Mouse (Mus musculus): Measurements from ENCODE around the gene Dnm3. TPM values are rescaled to one million over a fixed set of nuclear protein-coding genes. Genes with fewer than 3 reads are reported as not detected.
A peak's percentile ranks its signal among the peaks of the same experiment; 100 is the strongest.

Dnm3 gene
- polyA plus RNA-seq, 1 experiment from 2014 or later: 47.8 TPM

DNA sequence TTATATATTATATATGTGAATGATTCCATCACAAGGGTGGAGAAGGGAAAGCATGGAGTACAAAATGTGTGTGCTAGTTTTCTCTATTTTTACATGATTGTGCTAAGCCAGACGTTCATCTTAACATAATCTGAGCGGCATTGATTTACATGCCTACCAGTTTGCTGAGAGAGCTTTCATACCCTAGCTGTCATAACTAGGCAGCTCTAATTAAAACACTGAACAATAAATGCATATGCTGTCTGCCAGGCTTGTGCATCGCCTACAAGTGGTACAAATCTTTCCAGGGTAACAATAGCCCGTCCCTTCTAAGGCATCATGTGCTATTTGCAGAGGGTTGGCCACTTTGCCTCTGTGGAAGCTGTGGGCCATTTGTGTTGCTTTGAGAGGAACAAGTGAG is 124.0 kb downstream of the Dnm3 start:
- 84% methylated on average over 4 of the region's 4 CpGs for WGBS
- H3K4me2 ChIP-seq: no peak overlapping the region
- ATAC-seq (ENCODE audit: low FRiP score): no peak
- no peak overlapping the region for H3K4me3 ChIP-seq
- H3K4me1 ChIP-seq (replicated peaks): 0 out of 2 replicates have a peak, but pooled peaks cover 5% of the 10 kb centered on the region
- 0 out of 2 replicates have a peak, but pooled peaks cover 3% of the 10 kb centered on the region for H3K36me3 ChIP-seq
- no peak overlapping the region for H3K9ac ChIP-seq
- no peak overlapping the region for H3K27ac ChIP-seq
- H3K9me3 ChIP-seq: no peaks in the 10 kb centered on the region
- H3K27me3 ChIP-seq: no peaks in the 10 kb centered on the region

DNA sequence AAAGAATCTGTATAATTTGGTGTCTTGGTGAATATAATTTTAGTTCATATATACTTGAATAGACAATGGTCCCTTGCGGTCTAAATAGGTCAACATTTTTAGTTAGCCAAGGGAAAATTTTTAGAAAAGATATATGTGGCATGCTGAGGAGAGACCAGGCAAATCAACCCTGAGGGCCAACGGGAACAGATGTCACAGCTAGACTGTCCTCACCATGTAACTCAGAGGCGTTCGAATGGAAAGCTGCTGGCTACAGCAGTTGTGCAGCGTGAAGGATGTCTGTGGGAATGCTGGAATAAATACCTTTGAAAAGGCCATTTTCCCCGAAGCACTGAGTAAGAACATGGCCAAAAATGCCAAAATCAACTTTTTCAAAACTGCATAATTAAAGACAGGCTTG is 128.5 kb downstream of the Dnm3 start:
- H3K4me1 ChIP-seq (replicated peaks): no peaks in the 10 kb centered on the region
- H3K9ac ChIP-seq: no peak overlapping the region
- no peaks in the 10 kb centered on the region for H3K9me3 ChIP-seq
- ATAC-seq (ENCODE audit: low FRiP score): no peak
- H3K27ac ChIP-seq: no peak overlapping the region
- H3K4me2 ChIP-seq: no peak overlapping the region
- no peaks in the 10 kb centered on the region for H3K27me3 ChIP-seq
- no peak overlapping the region for H3K4me3 ChIP-seq
- 70% methylated on average over 6 of the region's 6 CpGs for WGBS
- 0 out of 2 replicates have a peak, but pooled peaks cover 3% of the 10 kb centered on the region for H3K36me3 ChIP-seq

GRCm38 (mm10) chr1:162346456-162347011 is 131.3 kb downstream of the Dnm3 start:
- Histone ChIP-seq H3K9me3 (no peaks in the 10 kb centered on the region), H3K27me3 (no peaks in the 10 kb centered on the region), H3K36me3 (no peaks in the 10 kb centered on the region), H3K27ac (no peak overlapping the region), H3K9ac (no peak overlapping the region), H3K4me1 (replicated peaks) (no peaks in the 10 kb centered on the region), H3K4me3 (no peak overlapping the region), H3K4me2 (no peak overlapping the region)
- WGBS: 82% methylated on average over 4 of the region's 4 CpGs
- no peak for ATAC-seq (ENCODE audit: low FRiP score)

DNA sequence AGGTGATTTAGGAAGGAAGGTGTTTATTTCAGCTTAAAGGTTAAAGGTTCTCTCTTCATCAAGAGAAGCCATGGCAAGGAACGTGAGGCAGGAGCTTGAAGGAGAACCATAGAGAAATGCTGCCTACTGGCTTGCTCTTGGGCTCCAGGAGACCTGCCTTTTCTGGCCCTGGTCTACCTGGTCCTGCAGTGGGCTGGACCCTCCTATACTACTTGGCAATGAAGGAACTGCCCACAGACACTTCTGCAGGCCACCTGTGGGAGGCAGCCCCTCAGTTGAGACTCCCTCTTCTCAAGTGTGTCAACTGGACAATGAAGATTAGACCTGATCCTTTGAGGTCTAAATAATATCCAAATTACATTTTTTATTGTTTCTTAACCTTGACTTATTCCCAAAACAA is 140.7 kb downstream of the Dnm3 start:
- no peaks in the 10 kb centered on the region for H3K4me1 ChIP-seq (replicated peaks)
- no peak overlapping the region for H3K4me3 ChIP-seq
- no peak overlapping the region for H3K9ac ChIP-seq
- no peak for ATAC-seq (ENCODE audit: low FRiP score)
- WGBS: 93% methylated on average over 1 of the region's 1 CpGs
- H3K4me2 ChIP-seq: no peak overlapping the region
- H3K27ac ChIP-seq: no peak overlapping the region
- no peaks in the 10 kb centered on the region for H3K36me3 ChIP-seq
- no peaks in the 10 kb centered on the region for H3K9me3 ChIP-seq
- no peaks in the 10 kb centered on the region for H3K27me3 ChIP-seq

GRCm38 (mm10) chr1:162336640-162337039 is 141.2 kb downstream of the Dnm3 start:
- no peak overlapping the region for H3K4me3 ChIP-seq
- no peaks in the 10 kb centered on the region for H3K27me3 ChIP-seq
- H3K4me2 ChIP-seq: no peak overlapping the region
- no peak overlapping the region for H3K27ac ChIP-seq
- peak; percentile 63; the same call in 1 of the 2 replicates for ATAC-seq (ENCODE audit: low FRiP score)
- H3K4me1 ChIP-seq (replicated peaks): no peaks in the 10 kb centered on the region
- no peaks in the 10 kb centered on the region for H3K36me3 ChIP-seq
- no peaks in the 10 kb centered on the region for H3K9me3 ChIP-seq
- WGBS: 37% methylated on average over 1 of the region's 1 CpGs
- no peak overlapping the region for H3K9ac ChIP-seq

DNA sequence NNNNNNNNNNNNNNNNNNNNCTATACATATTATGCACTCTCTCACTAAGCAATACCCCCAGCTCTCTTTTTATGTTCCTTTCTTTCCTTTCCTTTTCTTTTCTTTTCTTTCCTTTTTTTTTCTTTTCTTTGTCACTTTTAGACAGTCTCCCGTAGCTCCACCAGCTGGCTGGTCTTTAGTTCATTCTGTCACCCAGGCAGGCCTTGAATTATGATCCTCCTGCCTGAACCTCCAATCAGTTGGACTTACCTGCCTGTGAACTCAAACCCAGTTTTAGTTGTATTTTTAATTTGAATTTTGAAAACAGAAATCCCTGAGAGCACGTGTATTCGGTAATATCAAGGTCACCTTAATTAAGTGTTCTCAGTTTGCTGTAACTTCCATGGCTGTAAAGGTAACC is 141.6 kb downstream of the Dnm3 start:
- 59% methylated on average over 3 of the region's 3 CpGs for WGBS
- Histone ChIP-seq H3K4me1 (replicated peaks) (no peaks in the 10 kb centered on the region), H3K4me3 (no peak overlapping the region), H3K27ac (no peak overlapping the region), H3K9ac (no peak overlapping the region), H3K4me2 (no peak overlapping the region), H3K9me3 (no peaks in the 10 kb centered on the region), H3K36me3 (no peaks in the 10 kb centered on the region), H3K27me3 (no peaks in the 10 kb centered on the region)
- ATAC-seq (ENCODE audit: low FRiP score): no peak

GRCm38 (mm10) chr1:162328673-162329072 is 149.2 kb downstream of the Dnm3 start:
- no peak; the same call in none of the 2 replicates for ATAC-seq (ENCODE audit: low FRiP score)
- H3K36me3 ChIP-seq: no peaks in the 10 kb centered on the region

DNA sequence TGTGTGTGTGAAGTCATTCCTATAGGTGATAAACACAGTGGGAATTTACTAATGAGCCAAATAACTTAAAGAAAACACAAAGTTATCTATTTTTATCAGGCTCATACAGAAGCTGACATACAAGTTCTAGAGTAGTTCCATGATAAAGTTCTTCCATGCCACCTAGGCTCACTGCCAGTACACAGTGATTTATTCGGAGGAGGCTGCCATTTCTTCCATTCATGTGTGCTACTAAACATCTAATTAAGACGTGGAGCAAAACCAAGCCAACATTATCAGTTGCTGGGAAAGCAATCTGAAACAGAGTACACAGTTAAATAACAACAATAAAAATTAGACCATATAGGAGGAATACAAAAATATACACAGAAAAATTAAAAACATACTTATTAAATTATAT is 150.2 kb downstream of the Dnm3 start:
- Histone ChIP-seq H3K4me1 (replicated peaks) (peaks cover 11% of the 10 kb centered on the region; the same call in 1 of the 2 replicates), H3K36me3 (no peaks in the 10 kb centered on the region), H3K9ac (no peak overlapping the region), H3K27ac (no peak overlapping the region), H3K4me3 (no peak overlapping the region), H3K27me3 (no peaks in the 10 kb centered on the region), H3K9me3 (no peaks in the 10 kb centered on the region), H3K4me2 (no peak overlapping the region)
- no peak for ATAC-seq (ENCODE audit: low FRiP score)
- WGBS: 69% methylated on average over 2 of the region's 2 CpGs

More at GRCm38 (mm10) chr1:162328673-162329072, 149.2 kb downstream of the Dnm3 start:
- H3K4me1 ChIP-seq (replicated peaks): peaks cover 11% of the 10 kb centered on the region; the same call in 1 of the 2 replicates
- no peak overlapping the region for H3K9ac ChIP-seq
- no peak overlapping the region for H3K4me2 ChIP-seq
- WGBS: 74% methylated on average over 4 of the region's 4 CpGs
- H3K4me3 ChIP-seq: no peak overlapping the region
- H3K27me3 ChIP-seq: no peaks in the 10 kb centered on the region
- H3K9me3 ChIP-seq: no peaks in the 10 kb centered on the region
- H3K27ac ChIP-seq: no peak overlapping the region

- Histone ChIP-seq H3K4me3 (no peak overlapping the region), H3K27me3 (no peaks in the 10 kb centered on the region), H3K4me1 (replicated peaks) (peaks cover 11% of the 10 kb centered on the region; the same call in 1 of the 2 replicates), H3K9ac (no peak overlapping the region), H3K36me3 (no peaks in the 10 kb centered on the region), H3K27ac (no peak overlapping the region), H3K9me3 (no peaks in the 10 kb centered on the region), H3K4me2 (no peak overlapping the region)
- 12% methylated on average over 4 of the region's 4 CpGs for WGBS
- no peak for ATAC-seq (ENCODE audit: low FRiP score)
These were observed 153.4 kb downstream of the Dnm3 start for GRCm38 (mm10) chr1:162324412-162324811.

DNA sequence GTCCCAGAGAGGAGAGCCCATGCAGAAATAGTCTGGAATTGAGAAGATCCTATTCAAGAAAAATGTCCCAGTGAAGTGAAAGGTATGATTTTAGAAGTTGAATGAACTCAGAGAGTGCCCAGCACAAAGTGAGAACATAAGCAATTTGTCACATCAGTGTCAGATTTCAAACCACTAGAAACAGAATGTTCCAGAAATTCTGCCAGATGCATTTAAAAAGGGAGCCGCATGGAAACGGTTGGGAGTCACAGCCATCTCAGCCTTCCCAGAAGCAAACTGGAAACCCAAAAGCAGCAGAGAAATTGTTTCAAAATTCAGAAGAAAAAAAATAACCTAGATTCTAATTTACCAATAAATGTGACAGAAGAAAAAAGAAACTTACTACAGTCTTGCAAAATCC is 154.7 kb downstream of the Dnm3 start:
- no peak overlapping the region for H3K9ac ChIP-seq
- no peak for ATAC-seq (ENCODE audit: low FRiP score)
- no peaks in the 10 kb centered on the region for H3K27me3 ChIP-seq
- 75% methylated on average over 2 of the region's 2 CpGs for WGBS
- no peak overlapping the region for H3K27ac ChIP-seq
- H3K4me3 ChIP-seq: no peak overlapping the region
- H3K4me1 ChIP-seq (replicated peaks): 0 out of 2 replicates have a peak, but pooled peaks cover 5% of the 10 kb centered on the region
- H3K4me2 ChIP-seq: no peak overlapping the region
- no peaks in the 10 kb centered on the region for H3K9me3 ChIP-seq
- peaks cover 4% of the 10 kb centered on the region for H3K36me3 ChIP-seq

DNA sequence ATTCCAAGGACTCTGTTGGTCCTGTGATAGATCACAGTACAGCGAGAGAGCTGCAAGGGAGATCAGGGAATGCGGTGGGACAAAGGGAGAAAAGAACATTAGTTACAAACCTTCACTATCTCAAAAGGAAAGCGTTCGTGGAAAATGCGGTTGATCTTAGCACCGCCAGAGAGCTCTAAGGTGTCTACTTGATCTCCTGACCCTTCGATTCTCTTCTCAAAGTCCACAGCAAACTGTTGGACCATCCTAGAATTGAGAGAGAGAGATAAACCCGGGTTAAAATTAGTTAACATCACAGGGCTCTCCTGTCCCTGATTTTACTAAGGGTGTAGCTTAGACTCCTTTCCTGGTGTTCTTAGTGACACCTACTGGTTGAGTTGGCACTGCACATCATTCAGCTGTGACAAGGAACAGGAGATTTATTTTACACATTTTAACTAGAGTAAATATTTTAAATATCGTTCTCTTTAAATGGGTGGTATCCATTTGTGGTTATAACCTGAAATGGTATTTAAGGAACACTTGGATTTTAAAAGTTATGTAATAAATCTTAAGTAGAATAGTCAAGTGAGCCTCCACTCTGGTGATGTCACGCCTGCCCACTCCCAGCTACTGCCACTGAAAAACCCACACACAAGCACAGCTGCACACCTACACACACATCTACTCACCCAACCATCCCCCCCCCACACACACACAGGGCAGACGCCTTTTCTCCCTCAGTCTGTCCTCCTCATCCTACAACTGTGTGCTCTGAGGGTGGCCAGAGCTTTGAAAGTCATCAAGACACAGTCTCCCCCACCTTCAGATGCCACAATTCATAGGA is 164.2 kb downstream of the Dnm3 start:
- Histone ChIP-seq H3K9me3 (no peaks in the 10 kb centered on the region), H3K27me3 (0 out of 2 replicates have a peak, but pooled peaks cover 4% of the 10 kb centered on the region), H3K9ac (no peak overlapping the region), H3K4me3 (no peak overlapping the region), H3K36me3 (peaks cover 8% of the 10 kb centered on the region), H3K4me2 (peak overlapping the region; percentile 34), H3K4me1 (replicated peaks) (no peaks in the 10 kb centered on the region; the same call in 1 of the 2 replicates), H3K27ac (no peak overlapping the region)
- WGBS: 29% methylated on average over 11 of the region's 11 CpGs
- peak; percentile 91 for ATAC-seq (ENCODE audit: low FRiP score)

DNA sequence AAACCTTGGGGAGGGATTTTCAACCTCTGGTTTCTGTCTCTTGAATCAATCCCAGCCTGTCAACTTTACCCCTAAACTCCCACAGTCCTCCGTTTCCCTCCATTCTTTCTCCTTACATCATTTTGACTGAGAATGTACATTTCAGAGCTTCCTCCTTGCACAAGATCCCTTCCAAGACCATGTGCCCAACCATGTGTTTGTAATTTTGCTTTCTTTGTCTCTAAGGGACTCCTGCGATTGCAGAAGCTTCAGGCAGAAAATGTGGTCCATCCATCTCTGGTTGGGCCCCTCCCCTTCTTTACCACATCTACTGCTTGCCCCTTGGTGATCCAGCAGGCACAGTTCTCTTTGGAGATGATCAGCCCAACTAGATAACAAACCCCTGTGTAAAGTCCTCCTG is 165.2 kb downstream of the Dnm3 start:
- H3K27me3 ChIP-seq: 0 out of 2 replicates have a peak, but pooled peaks cover 4% of the 10 kb centered on the region
- no peak overlapping the region for H3K27ac ChIP-seq
- H3K36me3 ChIP-seq: peaks cover 7% of the 10 kb centered on the region
- 71% methylated on average over 2 of the region's 2 CpGs for WGBS
- ATAC-seq (ENCODE audit: low FRiP score): no peak
- no peaks in the 10 kb centered on the region for H3K9me3 ChIP-seq
- no peak overlapping the region for H3K9ac ChIP-seq
- H3K4me2 ChIP-seq: no peak overlapping the region
- no peaks in the 10 kb centered on the region; the same call in 1 of the 2 replicates for H3K4me1 ChIP-seq (replicated peaks)
- H3K4me3 ChIP-seq: no peak overlapping the region
